Mouse (Mus musculus) natural killer cell, adult 2 months (primary cell): ENCODE measurements around the gene Anxa6.
"Not testable (repeated sequence)": the region's sequence is repeated elsewhere in the genome, so short reads cannot be mapped to it uniquely, and the experiment has no call there.

Experiments
- DNase-seq, 2 experiments: peaks; one replicate each; pipeline ENCODE4 v3.0.0; 2022; ENCODE audit warnings: low spot score in 2 of 2

Gene Anxa6

GRCm38 (mm10) chr11:54961164-54961850 lies 71.9 kb downstream of the Anxa6 start:
- no peak for DNase-seq

GRCm38 (mm10) chr11:54960251-54960650 lies 73.0 kb downstream of the Anxa6 start:
- DNase-seq: no peak

GRCm38 (mm10) chr11:54958571-54959073 lies 74.6 kb downstream of the Anxa6 start:
- DNase-seq: peak; percentile 76

GRCm38 (mm10) chr11:54957708-54958107 lies 75.5 kb downstream of the Anxa6 start:
- not testable (repeated sequence) for DNase-seq

- peak in 1 of 2 experiments; percentile 56 for DNase-seq
Measured at GRCm38 (mm10) chr11:54956912-54957311, 76.3 kb downstream of the Anxa6 start.

- DNase-seq: peak; percentile 99
Measured at GRCm38 (mm10) chr11:54955735-54956480, 77.3 kb downstream of the Anxa6 start.

- DNase-seq: not testable (repeated sequence)
Measured at GRCm38 (mm10) chr11:54955400-54955734, 77.9 kb downstream of the Anxa6 start.

GRCm38 (mm10) chr11:54954716-54955115 lies 78.5 kb downstream of the Anxa6 start:
- DNase-seq: no peak

GRCm38 (mm10) chr11:54953993-54954446 lies 79.2 kb downstream of the Anxa6 start:
- DNase-seq: no peak

GRCm38 (mm10) chr11:54952651-54953050 lies 80.6 kb downstream of the Anxa6 start:
- DNase-seq: peak; percentile 47 to 49

- DNase-seq: no peak
Measured at GRCm38 (mm10) chr11:54950684-54951083, 82.6 kb downstream of the Anxa6 start.

GRCm38 (mm10) chr11:54949717-54950116 lies 83.5 kb downstream of the Anxa6 start:
- no peak for DNase-seq

- no peak for DNase-seq
Measured at GRCm38 (mm10) chr11:54944702-54945101, 88.5 kb downstream of the Anxa6 start.

GRCm38 (mm10) chr11:54940056-54940455 lies 93.2 kb downstream of the Anxa6 start:
- DNase-seq: no peak

GRCm38 (mm10) chr11:54939501-54939900 lies 93.7 kb downstream of the Anxa6 start:
- DNase-seq: no peak

GRCm38 (mm10) chr11:54936771-54937140 lies 96.5 kb downstream of the Anxa6 start:
- no peak for DNase-seq

- DNase-seq: peak; percentile 52 to 54
Measured at GRCm38 (mm10) chr11:54936035-54936770, 97.0 kb downstream of the Anxa6 start.

GRCm38 (mm10) chr11:54934198-54934597 lies 99.0 kb downstream of the Anxa6 start:
- DNase-seq: no peak

- no peak for DNase-seq
Measured at GRCm38 (mm10) chr11:54932540-54932939, 100.7 kb downstream of the Anxa6 start.

GRCm38 (mm10) chr11:54931405-54932093 lies 101.7 kb downstream of the Anxa6 start:
- DNase-seq: peak; percentile 47 to 64

GRCm38 (mm10) chr11:54930318-54930979 lies 102.8 kb downstream of the Anxa6 start:
- no peak for DNase-seq
